Mouse (Mus musculus): Measurements from ENCODE around the gene Frg2f1. TPM values are rescaled to one million over a fixed set of nuclear protein-coding genes. Genes with fewer than 3 reads are reported as not detected.

The Frg2f1 gene
- polyA plus RNA-seq, 2 experiments = 5.5 to 10.2 TPM

- no peak for TF ChIP-seq POLR2A (IDR thresholded peaks at IDR 0.05; ENCODE audit: borderline replicate concordance, extremely low read depth, insufficient read depth, insufficient read length)
- H3K36me3 ChIP-seq (ENCODE audit: control insufficient read depth, insufficient read depth, low read length) = no peaks in the 10 kb centered on the region
Observed at GRCm38 (mm10) chr4:119526329-119526845, 12.9 kb downstream of the Frg2f1 start.

GRCm38 (mm10) chr4:119524466-119524865 is 14.9 kb downstream of the Frg2f1 start:
- DNase-seq (ENCODE audit: low spot score) = no peak
- Histone ChIP-seq H3K4me1 (ENCODE audit: control insufficient read depth, insufficient read depth, low read length) (no peaks in the 10 kb centered on the region), H3K9me3 (ENCODE audit: control insufficient read depth, low read length) (no peaks in the 10 kb centered on the region), H3K4me2 (replicated peaks; ENCODE audit: low read depth, low read length, severe bottlenecking) (no peak overlapping the region), H3K4me3 (replicated peaks; ENCODE audit: low read length) (no peak overlapping the region), H3K9ac (ENCODE audit: low read depth, low read length, severe bottlenecking) (no peak overlapping the region), H3K27ac (replicated peaks; ENCODE audit: low read depth, low read length) (no peak overlapping the region), H3K36me3 (ENCODE audit: control insufficient read depth, insufficient read depth, low read length) (no peaks in the 10 kb centered on the region), H3K27me3 (ENCODE audit: control insufficient read depth, insufficient read depth, low read length) (no peaks in the 10 kb centered on the region)
- WGBS = 84% methylated on average over 2 of the region's 2 CpGs
- ATAC-seq (ENCODE audit: low FRiP score, low read depth) = no peak
- no peak for TF ChIP-seq POLR2A (IDR thresholded peaks at IDR 0.05; ENCODE audit: borderline replicate concordance, extremely low read depth, insufficient read depth, insufficient read length)

More at GRCm38 (mm10) chr4:119526329-119526845, 12.9 kb downstream of the Frg2f1 start:
- Histone ChIP-seq H3K4me3 (replicated peaks; ENCODE audit: low read length) (no peak overlapping the region), H3K9me3 (ENCODE audit: control insufficient read depth, low read length) (no peaks in the 10 kb centered on the region), H3K27ac (replicated peaks; ENCODE audit: low read depth, low read length) (no peak overlapping the region), H3K4me2 (replicated peaks; ENCODE audit: low read depth, low read length, severe bottlenecking) (no peak overlapping the region), H3K9ac (ENCODE audit: low read depth, low read length, severe bottlenecking) (no peak overlapping the region), H3K27me3 (ENCODE audit: control insufficient read depth, insufficient read depth, low read length) (no peaks in the 10 kb centered on the region), H3K4me1 (ENCODE audit: control insufficient read depth, insufficient read depth, low read length) (no peaks in the 10 kb centered on the region)
- ATAC-seq (ENCODE audit: low FRiP score, low read depth) = no peak
- no peak for DNase-seq (ENCODE audit: low spot score)

GRCm38 (mm10) chr4:119524010-119524409 is 15.3 kb downstream of the Frg2f1 start:
- DNase-seq (ENCODE audit: low spot score) (no peak), ATAC-seq (ENCODE audit: low FRiP score, low read depth) (no peak)
- Histone ChIP-seq H3K27me3 (ENCODE audit: control insufficient read depth, insufficient read depth, low read length) (no peaks in the 10 kb centered on the region), H3K4me1 (ENCODE audit: control insufficient read depth, insufficient read depth, low read length) (no peaks in the 10 kb centered on the region), H3K27ac (replicated peaks; ENCODE audit: low read depth, low read length) (no peak overlapping the region), H3K9ac (ENCODE audit: low read depth, low read length, severe bottlenecking) (no peak overlapping the region), H3K4me2 (replicated peaks; ENCODE audit: low read depth, low read length, severe bottlenecking) (no peak overlapping the region), H3K36me3 (ENCODE audit: control insufficient read depth, insufficient read depth, low read length) (no peaks in the 10 kb centered on the region), H3K4me3 (replicated peaks; ENCODE audit: low read length) (no peak overlapping the region), H3K9me3 (ENCODE audit: control insufficient read depth, low read length) (no peaks in the 10 kb centered on the region)
- TF ChIP-seq POLR2A (IDR thresholded peaks at IDR 0.05; ENCODE audit: borderline replicate concordance, extremely low read depth, insufficient read depth, insufficient read length) = no peak
- 80% methylated on average over 1 of the region's 1 CpGs for WGBS

GRCm38 (mm10) chr4:119523575-119523974 is 15.8 kb downstream of the Frg2f1 start:
- no peak overlapping the region for H3K27ac ChIP-seq (replicated peaks; ENCODE audit: low read depth, low read length)
- no peak overlapping the region for H3K9ac ChIP-seq (ENCODE audit: low read depth, low read length, severe bottlenecking)
- no peak overlapping the region for H3K4me2 ChIP-seq (replicated peaks; ENCODE audit: low read depth, low read length, severe bottlenecking)
- H3K27me3 ChIP-seq (ENCODE audit: control insufficient read depth, insufficient read depth, low read length) = no peaks in the 10 kb centered on the region
- H3K4me1 ChIP-seq (ENCODE audit: control insufficient read depth, insufficient read depth, low read length) = no peaks in the 10 kb centered on the region
- DNase-seq (ENCODE audit: low spot score) = no peak
- no peaks in the 10 kb centered on the region for H3K36me3 ChIP-seq (ENCODE audit: control insufficient read depth, insufficient read depth, low read length)
- H3K4me3 ChIP-seq (replicated peaks; ENCODE audit: low read length) = no peak overlapping the region
- no peak for TF ChIP-seq POLR2A (IDR thresholded peaks at IDR 0.05; ENCODE audit: borderline replicate concordance, extremely low read depth, insufficient read depth, insufficient read length)
- H3K9me3 ChIP-seq (ENCODE audit: control insufficient read depth, low read length) = no peaks in the 10 kb centered on the region
- WGBS = 83% methylated on average over 4 of the region's 4 CpGs
- ATAC-seq (ENCODE audit: low FRiP score, low read depth) = no peak

- no peak overlapping the region for H3K4me2 ChIP-seq (replicated peaks; ENCODE audit: low read depth, low read length, severe bottlenecking)
- no peak overlapping the region for H3K9ac ChIP-seq (ENCODE audit: low read depth, low read length, severe bottlenecking)
- H3K27me3 ChIP-seq (ENCODE audit: control insufficient read depth, insufficient read depth, low read length) = no peaks in the 10 kb centered on the region
- WGBS = 69% methylated on average over 3 of the region's 3 CpGs
- DNase-seq (ENCODE audit: low spot score) (no peak), ATAC-seq (ENCODE audit: low FRiP score, low read depth) (no peak)
- no peaks in the 10 kb centered on the region for H3K4me1 ChIP-seq (ENCODE audit: control insufficient read depth, insufficient read depth, low read length)
- H3K4me3 ChIP-seq (replicated peaks; ENCODE audit: low read length) = no peak overlapping the region
- no peaks in the 10 kb centered on the region for H3K9me3 ChIP-seq (ENCODE audit: control insufficient read depth, low read length)
- no peak for TF ChIP-seq POLR2A (IDR thresholded peaks at IDR 0.05; ENCODE audit: borderline replicate concordance, extremely low read depth, insufficient read depth, insufficient read length)
- no peak overlapping the region for H3K27ac ChIP-seq (replicated peaks; ENCODE audit: low read depth, low read length)
- no peaks in the 10 kb centered on the region for H3K36me3 ChIP-seq (ENCODE audit: control insufficient read depth, insufficient read depth, low read length)
Observed at GRCm38 (mm10) chr4:119512731-119513141, 26.6 kb downstream of the Frg2f1 start.

- H3K4me3 ChIP-seq (replicated peaks; ENCODE audit: low read length) = no peak overlapping the region
- ATAC-seq (ENCODE audit: low FRiP score, low read depth) (no peak), DNase-seq (ENCODE audit: low spot score) (no peak)
- H3K9me3 ChIP-seq (ENCODE audit: control insufficient read depth, low read length) = no peaks in the 10 kb centered on the region
- 58% methylated on average over 2 of the region's 2 CpGs for WGBS
- no peaks in the 10 kb centered on the region for H3K4me1 ChIP-seq (ENCODE audit: control insufficient read depth, insufficient read depth, low read length)
- H3K27ac ChIP-seq (replicated peaks; ENCODE audit: low read depth, low read length) = no peak overlapping the region
- H3K36me3 ChIP-seq (ENCODE audit: control insufficient read depth, insufficient read depth, low read length) = no peaks in the 10 kb centered on the region
- TF ChIP-seq POLR2A (IDR thresholded peaks at IDR 0.05; ENCODE audit: borderline replicate concordance, extremely low read depth, insufficient read depth, insufficient read length) = no peak
- no peak overlapping the region for H3K4me2 ChIP-seq (replicated peaks; ENCODE audit: low read depth, low read length, severe bottlenecking)
- H3K27me3 ChIP-seq (ENCODE audit: control insufficient read depth, insufficient read depth, low read length) = no peaks in the 10 kb centered on the region
- H3K9ac ChIP-seq (ENCODE audit: low read depth, low read length, severe bottlenecking) = no peak overlapping the region
Observed at GRCm38 (mm10) chr4:119511591-119511990, 27.7 kb downstream of the Frg2f1 start.

Data from limb, embryonic 14.5 days (tissue).